Mouse (Mus musculus) midbrain, embryonic 16.5 days (tissue): ENCODE results near the gene Igf2bp2. TPM values are rescaled to one million over a fixed set of nuclear protein-coding genes. Genes with fewer than 3 reads are reported as not detected.

Experiments used
- ATAC-seq: fragments of 200-750 bp; cut with Nextera tagmentation; 2 replicates; pipeline ENCODE4 v1.8.0; 2017; ENCODE audit warnings: moderate TSS enrichment
- H3K27ac ChIP-seq: fragments of 300-500 bp; sonication (generic); 2 replicates; pipeline ENCODE4 v1.5.1; 2014; ENCODE audit warnings: mild to moderate bottlenecking, low read length, mixed read lengths
- H3K27me3 ChIP-seq: fragments of 300-500 bp; sonication (generic); 2 replicates; pipeline ENCODE4 v1.6.1; 2014; ENCODE audit warnings: low read depth, low read length, mixed read lengths; ENCODE audit not compliant: control insufficient read depth, insufficient read depth
- H3K36me3 ChIP-seq: fragments of 300-500 bp; sonication (generic); 2 replicates; pipeline ENCODE4 v1.6.1; 2014; ENCODE audit warnings: mild to moderate bottlenecking, low read length, moderate library complexity, mixed read lengths; ENCODE audit not compliant: control insufficient read depth, insufficient read depth
- H3K4me1 ChIP-seq: fragments of 300-500 bp; sonication (generic); 2 replicates; pipeline ENCODE4 v1.6.1; 2014; ENCODE audit warnings: mild to moderate bottlenecking, low read length, mixed read lengths; ENCODE audit not compliant: control insufficient read depth, insufficient read depth
- H3K4me2 ChIP-seq: fragments of 300-500 bp; sonication (generic); 2 replicates; pipeline ENCODE4 v1.6.1; 2014; ENCODE audit warnings: mild to moderate bottlenecking, low read length, mixed read lengths
- H3K4me3 ChIP-seq: fragments of 300-500 bp; sonication (generic); 2 replicates; pipeline ENCODE4 v1.5.1; 2014; ENCODE audit warnings: low read depth, mild to moderate bottlenecking, low read length, moderate library complexity, mixed read lengths
- H3K9ac ChIP-seq: fragments of 300-500 bp; sonication (generic); 2 replicates; pipeline ENCODE4 v1.6.1; 2014; ENCODE audit warnings: low read depth, low read length, mixed read lengths
- H3K9me3 ChIP-seq: fragments of 300-500 bp; sonication (generic); replicated peaks from 2 replicates; pipeline ENCODE4 v1.6.1; 2014; ENCODE audit warnings: mild to moderate bottlenecking, low read length, mixed read lengths; ENCODE audit not compliant: control insufficient read depth, poor library complexity, severe bottlenecking
- WGBS: fragments of 180-500 bp; shearing (Covaris S2); extraction: QIAGEN DNeasy Blood & Tissue Kit; methylation state at CpG from one replicate; pipeline ENCODE4 v1.1.7; 2014; 5-methylcytosine and 5-hydroxymethylcytosine counted together
- polyA plus RNA-seq: library from polyadenylated mRNA; unstranded; fragments of >200 nt; fragmentation: Nextera tagmentation; extraction: Ambion mirVana; gene quantifications from 2 replicates; pipeline ENCODE4 v1.2.1, GENCODE M21; 2015

The Igf2bp2 gene
- polyA plus RNA-seq: 9.7 and 13.0 TPM in 2 replicates

GRCm38 (mm10) chr16:22162512-22163455 lies at the start of gene Igf2bp2:
TSS of gene Igf2bp2 (minus strand) at chr16:22163299.
- under 1% methylated on average over 92 of the region's 131 CpGs for WGBS
- peaks cover 14% of the 10 kb centered on the region for H3K4me1 ChIP-seq
- H3K27ac ChIP-seq: peak within 1 kb of the TSS; percentile 67

GRCm38 (mm10) chr16:22203501-22203900 lies 40.4 kb upstream of the Igf2bp2 start:
- H3K4me2 ChIP-seq: no peak overlapping the region
- H3K4me3 ChIP-seq: no peak overlapping the region
- no peak for ATAC-seq
- no peaks in the 10 kb centered on the region for H3K9me3 ChIP-seq
- WGBS: 92% methylated on average over 1 of the region's 1 CpGs
- H3K36me3 ChIP-seq: no peaks in the 10 kb centered on the region
- H3K4me1 ChIP-seq: no peaks in the 10 kb centered on the region
- H3K27ac ChIP-seq: no peak overlapping the region
- H3K27me3 ChIP-seq: no peaks in the 10 kb centered on the region
- H3K9ac ChIP-seq: no peak overlapping the region

More at GRCm38 (mm10) chr16:22162512-22163455, at the start of gene Igf2bp2:
- peak within 1 kb of the TSS; percentile 95 for H3K4me2 ChIP-seq
- no peaks in the 10 kb centered on the region for H3K27me3 ChIP-seq
- peak within 1 kb of the TSS; percentile 74 for H3K4me3 ChIP-seq
- H3K9ac ChIP-seq: peak within 1 kb of the TSS; percentile 79
- H3K9me3 ChIP-seq: no peaks in the 10 kb centered on the region
- ATAC-seq: peak; percentile 76
- H3K36me3 ChIP-seq: no peaks in the 10 kb centered on the region

- Histone ChIP-seq H3K4me2 (no peak overlapping the region), H3K27ac (no peak overlapping the region), H3K4me1 (no peaks in the 10 kb centered on the region), H3K9me3 (no peaks in the 10 kb centered on the region), H3K27me3 (no peaks in the 10 kb centered on the region), H3K4me3 (no peak overlapping the region), H3K9ac (no peak overlapping the region), H3K36me3 (no peaks in the 10 kb centered on the region)
- WGBS: 78% methylated on average over 3 of the region's 3 CpGs
- ATAC-seq: no peak
Observed at GRCm38 (mm10) chr16:22201858-22202257, 38.8 kb upstream of the Igf2bp2 start.

- ATAC-seq: no peak
- H3K27ac ChIP-seq: no peak overlapping the region
- H3K27me3 ChIP-seq: no peaks in the 10 kb centered on the region
Observed at GRCm38 (mm10) chr16:22200476-22200875, 37.4 kb upstream of the Igf2bp2 start.

GRCm38 (mm10) chr16:22187366-22187765 lies 24.3 kb upstream of the Igf2bp2 start:
- no peak for ATAC-seq
- WGBS: 88% methylated on average over 12 of the region's 12 CpGs

More at GRCm38 (mm10) chr16:22200476-22200875, 37.4 kb upstream of the Igf2bp2 start:
- 47% methylated on average over 1 of the region's 1 CpGs for WGBS
- Histone ChIP-seq H3K9me3 (no peaks in the 10 kb centered on the region), H3K9ac (no peak overlapping the region), H3K4me1 (no peaks in the 10 kb centered on the region), H3K4me2 (no peak overlapping the region), H3K4me3 (no peak overlapping the region), H3K36me3 (no peaks in the 10 kb centered on the region)

GRCm38 (mm10) chr16:22185411-22185810 lies 22.3 kb upstream of the Igf2bp2 start:
- Histone ChIP-seq H3K9me3 (no peaks in the 10 kb centered on the region), H3K9ac (no peak overlapping the region), H3K27ac (no peak overlapping the region), H3K4me3 (no peak overlapping the region), H3K4me2 (no peak overlapping the region), H3K27me3 (no peaks in the 10 kb centered on the region), H3K36me3 (no peaks in the 10 kb centered on the region), H3K4me1 (no peaks in the 10 kb centered on the region)
- no peak for ATAC-seq
- 90% methylated on average over 3 of the region's 3 CpGs for WGBS

More at GRCm38 (mm10) chr16:22187366-22187765, 24.3 kb upstream of the Igf2bp2 start:
- no peaks in the 10 kb centered on the region for H3K36me3 ChIP-seq
- no peak overlapping the region for H3K27ac ChIP-seq
- H3K27me3 ChIP-seq: no peaks in the 10 kb centered on the region
- H3K4me1 ChIP-seq: no peaks in the 10 kb centered on the region
- H3K9ac ChIP-seq: no peak overlapping the region
- no peaks in the 10 kb centered on the region for H3K9me3 ChIP-seq
- H3K4me2 ChIP-seq: no peak overlapping the region
- H3K4me3 ChIP-seq: no peak overlapping the region

- no peak overlapping the region for H3K9ac ChIP-seq
- no peak overlapping the region for H3K27ac ChIP-seq
- no peaks in the 10 kb centered on the region for H3K4me1 ChIP-seq
- ATAC-seq: no peak
- no peaks in the 10 kb centered on the region for H3K9me3 ChIP-seq
- no peak overlapping the region for H3K4me3 ChIP-seq
- no peaks in the 10 kb centered on the region for H3K36me3 ChIP-seq
- H3K4me2 ChIP-seq: no peak overlapping the region
- no peaks in the 10 kb centered on the region for H3K27me3 ChIP-seq
- 99% methylated on average over 5 of the region's 5 CpGs for WGBS
Observed at GRCm38 (mm10) chr16:22184113-22184512, 21.0 kb upstream of the Igf2bp2 start.

- Histone ChIP-seq H3K27me3 (no peaks in the 10 kb centered on the region), H3K9ac (no peak overlapping the region), H3K36me3 (no peaks in the 10 kb centered on the region), H3K27ac (no peak overlapping the region), H3K4me3 (no peak overlapping the region), H3K4me2 (no peak overlapping the region), H3K9me3 (no peaks in the 10 kb centered on the region), H3K4me1 (no peaks in the 10 kb centered on the region)
- no peak for ATAC-seq
- 85% methylated on average over 4 of the region's 4 CpGs for WGBS
Observed at GRCm38 (mm10) chr16:22182286-22182685, 19.2 kb upstream of the Igf2bp2 start.

GRCm38 (mm10) chr16:22178793-22179192 lies 15.7 kb upstream of the Igf2bp2 start:
- no peak overlapping the region for H3K4me2 ChIP-seq
- H3K27me3 ChIP-seq: no peaks in the 10 kb centered on the region
- no peak overlapping the region for H3K9ac ChIP-seq
- no peak overlapping the region for H3K27ac ChIP-seq
- H3K9me3 ChIP-seq: no peaks in the 10 kb centered on the region; the same call in 1 of the 2 replicates
- no peak for ATAC-seq
- WGBS: 80% methylated on average over 3 of the region's 3 CpGs
- H3K36me3 ChIP-seq: no peaks in the 10 kb centered on the region
- no peaks in the 10 kb centered on the region for H3K4me1 ChIP-seq
- H3K4me3 ChIP-seq: no peak overlapping the region
